Mouse (Mus musculus) brown adipose tissue, adult 24 weeks (tissue): ENCODE measurements around the gene Man2c1. TPM values are rescaled to one million over a fixed set of nuclear protein-coding genes. Genes with fewer than 3 reads are reported as not detected.
A peak's percentile ranks its signal among the peaks of the same experiment; 100 is the strongest.

ENCODE experiments used
- H3K27ac ChIP-seq: fragments of 200-500 bp; replicated peaks from 2 replicates; pipeline ENCODE4 v1.5.1; 2012; ENCODE audit warnings: low read depth, mild to moderate bottlenecking, low read length
- H3K4me1 ChIP-seq: fragments of 200-500 bp; 2 replicates; pipeline ENCODE4 v1.6.1; 2012; ENCODE audit warnings: low read length, mixed read lengths; ENCODE audit not compliant: control insufficient read depth, insufficient read depth, insufficient read length
- H3K4me3 ChIP-seq: fragments of 200-500 bp; 2 replicates; pipeline ENCODE4 v1.5.1; 2012; ENCODE audit warnings: low read depth, mild to moderate bottlenecking, low read length, moderate library complexity; ENCODE audit not compliant: insufficient read depth
- polyA plus RNA-seq: library from polyadenylated mRNA; stranded (reverse); fragments of >200 nt; gene quantifications from 2 replicates; pipeline ENCODE4 v1.2.4, GENCODE M21; 2012; ENCODE audit not compliant: missing spikeins, insufficient read depth, insufficient read length

The Man2c1 gene
- polyA plus RNA-seq, result 33.1 and 72.3 TPM in 2 replicates

DNA sequence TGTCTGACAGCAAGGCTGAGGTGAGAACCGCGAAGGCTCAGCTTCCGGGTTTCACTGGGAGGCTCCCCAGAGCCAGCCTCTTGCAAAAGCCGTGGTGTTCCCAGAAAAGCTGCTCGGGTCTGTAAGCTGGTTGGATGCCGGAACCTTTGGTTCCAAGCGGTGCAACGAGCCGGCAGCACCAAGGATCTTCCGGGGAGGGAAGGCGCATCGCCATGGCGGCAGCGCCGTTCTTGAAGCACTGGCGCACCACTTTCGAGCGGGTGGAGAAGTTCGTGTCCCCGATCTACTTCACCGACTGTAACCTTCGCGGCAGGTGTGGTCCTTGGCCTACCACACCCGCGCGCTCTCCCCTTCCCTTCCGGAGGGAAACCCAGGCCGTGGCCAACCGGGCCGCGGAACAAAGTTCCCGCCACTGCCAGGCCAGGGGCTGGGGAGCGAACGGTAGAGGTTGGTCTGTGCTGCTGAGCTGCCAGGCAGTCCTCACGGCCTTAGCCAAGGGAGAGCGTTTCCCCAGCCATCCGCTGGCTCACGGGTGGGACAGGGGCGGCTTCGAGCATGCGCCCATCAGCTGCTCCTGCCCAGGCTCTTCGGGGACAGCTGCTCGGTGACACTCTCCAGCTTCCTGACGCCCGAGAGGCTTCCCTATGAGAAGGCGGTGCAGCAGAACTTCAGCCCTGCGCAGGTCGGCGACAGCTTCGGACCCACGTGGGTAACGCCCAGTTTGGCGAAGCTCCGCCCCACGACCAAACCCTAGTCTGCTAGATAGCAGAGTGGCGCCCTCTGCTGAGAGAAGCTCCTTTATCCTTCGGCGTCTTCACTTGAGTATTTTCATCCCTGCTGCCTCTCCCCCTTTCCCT is at the start of gene Man2c1:
Gene Man2c1, plus strand, starts transcription at position 114 of the 857 bp plus-strand sequence.
- H3K27ac ChIP-seq, result peak within 1 kb of the TSS; percentile 85
- peak within 1 kb of the TSS; percentile 83 for H3K4me3 ChIP-seq
- H3K4me1 ChIP-seq, result no peaks in the 10 kb centered on the region

DNA sequence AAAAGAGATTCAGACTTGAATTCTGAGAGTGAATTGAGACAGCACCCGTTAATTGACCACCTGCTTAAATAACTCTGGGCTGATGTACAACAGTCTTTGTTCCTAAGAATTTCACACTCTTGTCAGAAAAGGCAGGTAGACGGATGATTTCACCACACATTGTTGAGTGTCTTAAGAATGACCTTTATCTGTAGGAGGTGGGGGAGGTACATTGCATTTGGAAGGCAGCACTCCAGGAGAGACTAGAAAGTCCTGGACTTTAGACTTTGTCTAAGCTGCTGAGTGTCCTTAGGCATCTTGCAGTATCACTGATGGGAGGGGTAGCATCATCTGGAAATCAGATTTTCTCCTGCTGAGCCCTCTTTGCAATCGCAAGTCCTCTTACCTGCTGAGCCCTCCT is 48.3 kb upstream of the Man2c1 start:
- no peak overlapping the region for H3K27ac ChIP-seq
- no peak overlapping the region for H3K4me3 ChIP-seq
- no peaks in the 10 kb centered on the region for H3K4me1 ChIP-seq

DNA sequence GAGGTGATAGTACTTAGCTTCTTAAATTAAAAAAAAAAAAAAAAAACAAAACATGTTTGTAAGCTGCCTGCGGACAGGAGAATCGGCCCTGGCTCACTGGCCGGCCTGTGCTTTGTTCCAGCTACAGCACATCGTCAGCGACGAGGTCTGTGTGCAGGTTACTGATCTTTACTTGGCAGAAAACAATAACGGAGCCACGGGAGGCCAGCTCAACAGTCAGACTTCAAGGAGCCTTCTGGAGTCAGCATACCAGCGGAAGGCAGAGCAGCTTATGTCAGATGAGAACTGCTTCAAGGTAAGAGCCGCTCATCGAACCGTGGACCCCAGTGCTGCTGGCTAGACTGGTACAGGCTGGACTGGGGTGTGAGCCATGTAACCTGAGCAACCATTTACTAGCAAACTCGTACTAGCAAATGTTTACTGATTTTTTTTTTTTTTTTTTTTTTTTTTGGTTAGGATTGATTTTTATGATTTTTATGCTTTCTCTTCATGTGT is 13.2 kb upstream of the Man2c1 start:
- Histone ChIP-seq H3K4me3 (no peak overlapping the region), H3K4me1 (no peaks in the 10 kb centered on the region), H3K27ac (no peak overlapping the region)

DNA sequence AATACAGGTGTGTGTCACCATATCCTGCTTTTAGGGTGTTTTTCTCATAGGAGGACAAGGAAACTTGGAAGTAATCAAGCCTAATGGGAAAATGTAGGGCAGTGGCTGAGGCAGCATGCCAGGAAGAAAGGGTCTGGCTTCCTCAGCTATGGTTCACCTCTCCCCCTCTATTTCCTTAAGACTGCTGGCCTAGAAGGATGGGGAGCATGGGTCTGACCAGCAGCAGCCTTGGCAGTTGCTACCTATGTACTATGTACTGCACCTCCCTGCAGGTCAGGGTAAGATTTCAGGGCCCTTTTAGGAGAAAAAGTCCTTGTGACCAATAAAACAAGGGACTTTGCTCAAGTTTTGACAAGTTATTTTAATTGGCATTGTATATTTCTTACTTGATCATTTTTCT is 849 bp upstream of the Man2c1 start:
- H3K27ac ChIP-seq, result no peak overlapping the region
- no peaks in the 10 kb centered on the region for H3K4me1 ChIP-seq
- H3K4me3 ChIP-seq, result 0 out of 2 replicates have a peak overlapping the region, but pooled peaks have one; percentile 83

DNA sequence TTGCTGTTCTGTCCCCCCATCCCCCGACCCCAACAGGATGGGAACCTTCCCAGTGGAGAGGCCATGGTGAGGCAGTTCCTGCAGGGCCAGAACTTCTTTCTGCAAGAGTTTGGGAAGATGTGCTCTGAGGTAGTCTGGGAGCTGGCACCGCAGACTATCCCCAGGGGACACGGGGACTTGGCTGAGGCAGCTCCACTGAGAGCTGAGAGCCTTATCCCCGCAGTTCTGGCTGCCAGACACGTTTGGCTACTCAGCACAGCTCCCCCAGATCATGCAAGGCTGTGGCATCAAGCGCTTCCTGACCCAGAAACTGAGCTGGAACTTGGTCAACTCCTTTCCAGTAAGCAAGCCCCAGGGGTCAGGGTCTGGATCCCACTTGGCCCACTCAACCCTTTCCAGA is 6.8 kb downstream of the Man2c1 start:
- no peaks in the 10 kb centered on the region for H3K4me1 ChIP-seq
- H3K4me3 ChIP-seq, result no peak overlapping the region
- H3K27ac ChIP-seq, result no peak overlapping the region

DNA sequence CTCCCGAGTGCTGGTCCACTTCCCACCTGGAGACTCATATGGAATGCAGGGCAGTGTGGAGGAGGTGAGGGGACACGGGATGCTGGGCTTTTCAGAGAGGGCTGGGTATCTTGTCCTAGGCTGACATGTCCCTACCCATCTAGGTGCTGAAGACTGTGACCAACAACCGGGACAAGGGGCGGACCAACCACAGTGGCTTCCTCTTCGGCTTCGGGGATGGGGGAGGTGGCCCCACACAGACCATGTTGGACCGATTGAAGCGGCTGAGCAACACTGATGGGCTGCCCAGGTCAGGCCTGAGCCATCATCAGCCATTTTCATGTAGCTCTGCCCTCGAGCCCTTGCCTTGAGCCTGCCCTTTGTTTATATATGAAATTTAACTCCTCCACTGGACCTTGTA is 7.3 kb downstream of the Man2c1 start:
- no peaks in the 10 kb centered on the region for H3K4me1 ChIP-seq
- no peak overlapping the region for H3K27ac ChIP-seq
- H3K4me3 ChIP-seq, result no peak overlapping the region

DNA sequence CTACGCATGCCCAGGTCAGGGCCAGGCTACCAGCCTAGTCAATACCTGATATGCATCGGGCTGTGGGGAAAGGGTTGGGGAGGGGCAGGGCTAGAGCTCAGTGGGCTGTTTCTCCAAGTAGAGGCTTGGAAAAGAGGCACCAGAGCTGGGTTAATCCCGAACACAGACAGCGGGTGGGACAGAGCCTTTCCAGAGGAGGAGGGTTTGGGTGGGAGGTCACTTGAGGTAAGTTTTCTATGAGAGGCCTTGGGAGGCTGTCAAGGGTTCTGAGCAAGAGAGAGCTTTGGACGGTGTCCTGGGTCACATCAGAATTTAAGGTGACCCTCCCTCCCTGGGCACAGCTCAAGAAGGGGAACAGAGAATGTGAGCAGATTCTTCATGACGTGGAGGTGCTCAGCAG is 8.0 kb downstream of the Man2c1 start:
- no peaks in the 10 kb centered on the region for H3K4me1 ChIP-seq
- no peak overlapping the region for H3K4me3 ChIP-seq
- H3K27ac ChIP-seq, result no peak overlapping the region

DNA sequence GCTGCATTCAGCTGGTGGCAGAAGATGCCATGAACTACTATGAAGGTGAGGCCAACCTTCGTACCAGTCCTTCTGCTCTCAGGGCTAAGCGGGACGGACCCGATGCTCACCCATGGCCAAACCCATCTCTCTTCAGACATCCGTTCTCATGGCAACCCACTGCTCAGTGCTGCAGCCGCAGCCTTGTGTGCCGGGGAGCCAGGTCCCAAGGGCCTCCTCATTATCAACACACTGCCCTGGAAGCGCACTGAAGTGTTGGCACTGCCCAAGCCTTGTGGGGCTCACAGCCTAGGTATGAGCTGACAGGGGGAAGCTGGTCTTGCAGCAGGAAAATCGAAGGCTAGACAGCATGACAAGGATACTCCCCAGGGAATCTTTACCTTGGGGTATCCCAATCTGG is 8.6 kb downstream of the Man2c1 start:
- Histone ChIP-seq H3K4me1 (no peaks in the 10 kb centered on the region), H3K4me3 (no peak overlapping the region), H3K27ac (no peak overlapping the region)

DNA sequence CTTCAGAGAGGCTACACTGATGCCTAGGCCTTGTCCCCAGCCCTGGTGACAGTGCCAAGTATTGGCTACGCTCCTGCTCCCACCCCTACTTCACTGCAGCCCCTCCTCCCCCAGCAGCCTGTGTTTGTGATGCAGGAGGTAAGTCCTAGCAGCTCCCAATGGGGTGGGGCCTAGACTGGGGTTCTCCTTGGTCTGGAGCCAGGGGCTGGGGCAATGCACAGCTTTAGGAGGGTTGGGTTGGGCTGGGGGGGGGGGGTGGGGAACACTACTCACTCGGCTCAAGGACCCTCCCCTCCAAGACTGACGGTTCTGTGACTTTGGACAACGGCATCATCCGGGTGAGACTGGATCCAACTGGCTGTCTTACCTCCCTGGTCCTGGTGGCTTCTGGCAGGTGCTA is 9.1 kb downstream of the Man2c1 start:
- Histone ChIP-seq H3K27ac (no peak overlapping the region), H3K4me3 (no peak overlapping the region), H3K4me1 (no peaks in the 10 kb centered on the region)

DNA sequence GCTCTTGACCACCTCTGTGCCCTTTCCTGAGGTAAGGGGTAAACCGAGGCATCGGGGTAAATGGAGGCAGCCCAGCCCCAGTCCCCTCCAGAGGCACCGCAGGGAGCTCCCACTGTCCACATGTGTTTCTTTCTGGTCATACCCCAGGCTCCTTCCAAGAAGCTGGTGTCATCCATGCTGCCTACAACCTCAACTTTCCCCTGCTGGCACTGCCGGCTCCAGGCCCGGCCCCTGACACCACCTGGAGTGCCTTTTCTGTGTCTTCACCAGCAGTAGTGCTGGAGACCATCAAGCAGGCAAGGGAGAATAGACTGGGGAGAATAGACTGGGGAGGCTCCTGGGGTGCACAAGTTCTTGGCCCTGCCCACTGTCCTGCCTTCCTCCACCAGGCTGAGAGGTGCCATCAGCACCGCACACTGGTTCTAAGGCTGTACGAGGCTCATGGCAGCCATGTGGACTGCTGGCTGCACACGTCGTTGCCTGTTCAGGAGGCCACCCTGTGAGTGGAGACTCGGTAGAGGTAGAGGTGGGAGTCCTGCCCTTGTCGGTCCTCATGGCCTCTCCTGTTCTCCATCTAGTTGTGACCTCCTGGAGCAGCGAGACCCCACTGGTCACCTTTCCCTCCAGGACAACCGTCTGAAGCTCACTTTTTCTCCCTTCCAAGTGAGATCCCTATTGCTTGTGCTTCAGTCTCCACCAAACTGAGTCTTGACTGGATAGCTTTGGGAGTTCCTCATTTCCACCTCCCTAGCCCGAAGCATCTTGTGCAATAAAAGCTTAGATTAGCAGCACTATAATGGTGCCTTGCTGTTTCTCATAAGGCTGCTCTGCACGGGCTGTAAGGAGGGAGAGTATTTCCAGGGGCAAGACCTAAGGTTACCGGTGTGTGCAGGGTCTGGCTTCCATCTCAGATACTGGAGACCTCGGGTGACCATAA is 11.2 kb downstream of the Man2c1 start:
- no peak overlapping the region for H3K27ac ChIP-seq
- no peak overlapping the region for H3K4me3 ChIP-seq
- H3K4me1 ChIP-seq, result peaks cover 2% of the 10 kb centered on the region; the same call in 1 of the 2 replicates

DNA sequence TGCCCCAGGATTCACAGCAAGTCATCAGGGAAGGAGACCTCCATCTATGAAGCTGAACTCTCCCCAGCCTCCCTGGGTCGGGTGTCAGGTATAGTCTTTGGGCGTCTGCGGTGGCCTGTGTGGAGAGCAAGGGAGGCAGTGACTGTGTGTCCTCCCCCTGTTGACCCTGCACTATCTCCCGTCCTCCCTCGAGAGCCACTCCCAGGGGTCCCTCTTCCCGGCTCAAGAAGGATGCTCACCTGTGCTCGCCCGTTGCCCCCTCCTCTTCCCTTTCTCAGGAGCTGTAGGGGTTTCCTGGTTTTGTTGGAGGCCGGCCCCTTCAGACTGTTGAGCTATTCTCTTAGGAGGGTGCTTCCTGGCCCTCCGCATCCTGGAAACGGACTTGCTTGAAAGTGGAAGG is 12.7 kb downstream of the Man2c1 start:
- Histone ChIP-seq H3K4me3 (no peak overlapping the region), H3K27ac (no peak overlapping the region), H3K4me1 (peaks cover 10% of the 10 kb centered on the region)

DNA sequence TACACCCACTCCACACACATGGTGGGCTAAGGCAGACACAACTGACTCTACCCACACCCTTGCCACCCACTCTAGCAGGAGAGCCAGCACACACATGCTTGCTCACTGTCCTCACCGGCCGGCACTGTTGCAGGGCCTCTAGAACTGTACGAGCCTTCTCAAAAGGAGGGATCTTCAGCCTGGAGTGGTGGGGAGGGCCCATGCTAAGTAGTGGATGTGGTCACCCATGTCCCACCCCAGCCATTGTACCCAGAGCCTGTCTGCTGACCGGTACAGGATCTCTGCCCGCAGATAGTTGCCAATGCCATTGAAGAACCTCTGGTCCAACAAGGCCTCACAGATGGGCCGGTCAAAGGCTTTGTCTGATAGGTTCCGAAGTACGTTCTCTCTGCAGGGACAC is 14.3 kb downstream of the Man2c1 start:
- Histone ChIP-seq H3K4me3 (no peak overlapping the region), H3K27ac (no peak overlapping the region), H3K4me1 (peaks cover 10% of the 10 kb centered on the region)

DNA sequence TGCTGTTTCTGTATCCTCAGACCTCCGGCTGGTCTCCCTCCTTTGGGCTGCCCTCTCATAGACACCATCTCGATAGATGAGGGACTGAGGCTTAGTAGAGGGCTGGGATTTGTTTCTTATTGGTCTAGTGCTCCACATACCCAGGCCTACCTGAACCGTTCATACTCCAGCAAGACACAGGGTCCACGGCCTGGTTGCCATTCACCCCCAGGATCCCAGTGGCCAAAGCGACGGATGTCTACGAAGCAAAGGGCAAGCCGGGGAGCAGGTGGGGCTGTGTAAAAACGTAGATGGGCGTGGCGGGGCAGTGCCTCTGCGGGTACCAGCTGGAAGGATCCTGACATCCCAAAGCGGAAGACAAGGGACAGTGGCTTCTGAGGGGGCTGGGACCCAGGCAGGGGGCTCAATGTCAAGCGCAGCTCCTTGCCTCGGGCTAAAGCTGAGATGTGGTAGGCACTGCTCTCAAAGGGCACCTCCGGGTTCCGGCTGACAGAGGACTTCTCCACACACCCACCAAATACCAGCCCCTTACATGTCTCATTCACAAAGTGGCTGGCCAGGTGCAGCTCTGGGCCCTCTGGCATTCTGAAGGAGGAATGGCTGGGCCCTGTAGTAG is 16.1 kb downstream of the Man2c1 start:
- 0 out of 2 replicates have a peak overlapping the region, but pooled peaks have one; percentile 72 for H3K4me3 ChIP-seq
- H3K4me1 ChIP-seq, result peaks cover 10% of the 10 kb centered on the region
- H3K27ac ChIP-seq, result no peak overlapping the region

DNA sequence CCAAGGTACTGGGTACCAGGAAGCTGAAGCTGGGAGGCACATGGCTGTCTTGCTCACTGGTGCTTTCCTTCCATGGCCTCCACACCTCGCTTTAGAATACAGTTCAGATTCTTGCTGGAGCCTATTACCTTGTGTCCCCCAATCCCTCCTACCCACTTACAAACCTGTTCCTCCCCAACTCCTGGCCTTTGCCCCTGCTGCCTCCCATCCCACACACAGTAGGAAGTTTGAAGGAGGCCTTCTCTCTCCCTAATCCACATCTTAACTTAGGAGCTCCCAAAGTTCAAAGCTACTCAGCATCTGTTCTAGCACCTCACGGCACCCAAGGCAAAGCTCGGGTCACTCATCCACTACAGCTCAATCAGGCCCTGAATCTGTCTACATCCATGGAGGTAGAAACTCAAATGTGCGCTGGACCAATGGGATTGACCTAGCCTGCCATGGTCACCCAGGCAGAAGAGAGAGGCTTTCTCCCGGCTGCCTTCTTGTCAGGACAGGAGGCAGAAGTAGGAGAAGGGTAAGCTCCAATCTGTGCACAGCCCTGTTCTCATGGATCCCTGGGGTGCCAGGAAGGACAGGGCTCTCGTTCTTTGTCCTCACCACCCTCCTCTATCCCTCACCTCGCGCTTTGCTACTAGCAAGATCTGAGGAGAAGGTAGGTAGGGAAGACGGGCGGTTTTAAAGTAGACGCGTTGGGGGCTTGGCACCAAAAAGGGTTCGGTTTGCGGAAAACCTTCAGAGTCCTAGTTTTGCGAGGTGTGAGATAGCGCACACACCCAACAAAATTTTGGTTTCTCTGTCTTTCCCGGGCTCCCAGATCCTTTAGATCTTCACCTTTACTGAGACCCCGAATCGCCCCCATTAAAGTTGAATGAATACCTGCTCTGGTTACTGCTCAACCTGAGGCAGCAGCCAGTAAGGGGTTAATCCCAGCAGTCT is 17.0 kb downstream of the Man2c1 start:
- Histone ChIP-seq H3K27ac (peak overlapping the region; percentile 87), H3K4me3 (peak overlapping the region; percentile 72)

More for the DNA sequence above, 17.0 kb downstream of the Man2c1 start:
- H3K4me1 ChIP-seq, result peaks cover 10% of the 10 kb centered on the region
